Mouse (Mus musculus) limb, embryonic 10.5 days (tissue): ENCODE results near the gene Lrrc66. TPM values are rescaled to one million over a fixed set of nuclear protein-coding genes. Genes with fewer than 3 reads are reported as not detected.

Experiments used
- DNase-seq: peaks from one replicate; pipeline ENCODE4 v3.0.0-alpha.2; 2017; ENCODE audit warnings: low spot score
- H3K27ac ChIP-seq: fragments of 300-500 bp; sonication (generic); 2 replicates; pipeline ENCODE4 v1.5.1; 2016; ENCODE audit warnings: mild to moderate bottlenecking
- H3K27me3 ChIP-seq: fragments of 300-500 bp; sonication (generic); 2 replicates; pipeline ENCODE4 v1.6.1; 2016; ENCODE audit warnings: low read depth, mild to moderate bottlenecking; ENCODE audit not compliant: poor library complexity, severe bottlenecking
- H3K36me3 ChIP-seq: fragments of 300-500 bp; sonication (generic); 2 replicates; pipeline ENCODE4 v1.6.1; 2016; ENCODE audit warnings: mild to moderate bottlenecking, moderate library complexity
- H3K4me1 ChIP-seq: fragments of 300-500 bp; sonication (generic); 2 replicates; pipeline ENCODE4 v1.6.1; 2016
- H3K4me3 ChIP-seq: fragments of 300-500 bp; sonication (generic); 2 replicates; pipeline ENCODE4 v1.5.1; 2016; ENCODE audit warnings: mild to moderate bottlenecking, moderate library complexity
- H3K9me3 ChIP-seq: fragments of 300-500 bp; sonication (generic); replicated peaks from 2 replicates; pipeline ENCODE4 v1.6.1; 2016; ENCODE audit warnings: mild to moderate bottlenecking
- WGBS: fragments of 180-500 bp; shearing (Covaris S2); methylation state at CpG from one replicate; pipeline ENCODE4 v1.1.7; 2016; 5-methylcytosine and 5-hydroxymethylcytosine counted together
- polyA plus RNA-seq: library from polyadenylated mRNA; unstranded; fragments of >200 nt; fragmentation: Nextera tagmentation; extraction: Ambion mirVana; gene quantifications from 2 replicates; pipeline ENCODE4 v1.2.1, GENCODE M21; 2016

Lrrc66 gene
- polyA plus RNA-seq, 1 experiment from 2014 or later: 0.04 TPM

DNA sequence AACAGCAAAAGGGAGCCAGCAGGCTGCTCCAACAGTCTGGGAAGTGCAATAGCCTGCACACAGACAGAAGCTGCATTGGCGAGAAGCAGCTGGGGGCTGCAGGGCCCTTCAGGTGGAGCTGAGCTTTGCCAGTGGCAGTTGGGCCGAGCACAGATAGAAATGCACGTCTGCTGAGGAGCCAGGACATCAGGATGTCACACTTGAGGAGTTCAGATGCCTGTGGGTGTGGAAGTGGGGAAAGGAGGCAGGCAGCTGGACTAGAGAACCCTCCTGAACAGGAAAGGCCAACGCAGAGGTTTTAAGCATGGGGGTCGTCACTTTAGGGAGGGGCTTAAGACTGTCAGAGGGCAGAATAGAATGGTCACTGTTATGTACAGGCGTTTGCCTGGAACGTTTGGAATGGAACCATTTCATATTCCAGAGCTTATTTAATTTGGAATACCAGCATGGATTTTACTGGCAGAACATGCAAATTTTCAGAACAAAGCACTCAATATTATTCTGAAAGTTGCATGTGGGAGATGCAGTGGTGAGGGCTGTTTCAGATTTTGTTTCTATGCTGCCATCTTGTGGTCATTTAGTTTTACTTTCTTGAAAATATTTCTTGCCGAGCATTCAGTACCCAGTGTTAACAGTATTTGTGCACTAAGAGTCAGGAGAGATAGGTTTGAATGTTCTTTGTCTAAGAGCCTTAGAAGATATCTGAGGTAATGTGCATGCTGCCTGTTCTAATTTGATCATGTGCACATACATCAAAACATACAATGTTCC is 5.2 kb upstream of the Lrrc66 start:
- H3K9me3 ChIP-seq: peaks cover 5% of the 10 kb centered on the region; the same call in 1 of the 2 replicates
- H3K27ac ChIP-seq: no peak overlapping the region
- H3K4me1 ChIP-seq: 0 out of 2 replicates have a peak, but pooled peaks cover 3% of the 10 kb centered on the region
- H3K27me3 ChIP-seq: no peaks in the 10 kb centered on the region
- no peak for DNase-seq
- H3K4me3 ChIP-seq: no peak overlapping the region
- H3K36me3 ChIP-seq: peaks cover 69% of the 10 kb centered on the region
- 44% methylated on average over 8 of the region's 8 CpGs for WGBS

DNA sequence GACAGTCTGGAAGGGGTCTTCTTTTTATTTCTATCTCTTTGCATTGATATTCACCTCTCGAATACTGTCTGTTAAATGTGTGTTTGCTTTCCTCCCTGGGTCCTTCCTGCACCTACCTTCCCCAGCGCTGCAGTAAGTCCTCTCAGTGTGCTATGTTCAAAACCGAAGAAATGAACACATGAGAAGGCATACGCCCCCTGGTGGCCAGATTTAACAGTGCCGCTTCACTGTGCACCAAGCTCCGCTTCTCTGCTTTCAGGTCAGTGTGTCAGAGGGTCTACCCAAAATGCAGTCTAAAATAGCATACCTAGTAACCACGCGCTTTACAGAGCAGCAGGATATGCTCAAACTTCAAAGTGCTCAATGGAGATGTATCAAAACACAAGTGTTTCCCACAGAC is 815 bp upstream of the Lrrc66 start:
- Histone ChIP-seq H3K4me3 (no peak overlapping the region), H3K9me3 (peaks cover 5% of the 10 kb centered on the region; the same call in 1 of the 2 replicates), H3K4me1 (0 out of 2 replicates have a peak, but pooled peaks cover 3% of the 10 kb centered on the region), H3K27ac (no peak overlapping the region), H3K36me3 (peaks cover 39% of the 10 kb centered on the region), H3K27me3 (no peaks in the 10 kb centered on the region)
- peak; percentile 71 for DNase-seq
- WGBS: 67% methylated on average over 8 of the region's 8 CpGs

DNA sequence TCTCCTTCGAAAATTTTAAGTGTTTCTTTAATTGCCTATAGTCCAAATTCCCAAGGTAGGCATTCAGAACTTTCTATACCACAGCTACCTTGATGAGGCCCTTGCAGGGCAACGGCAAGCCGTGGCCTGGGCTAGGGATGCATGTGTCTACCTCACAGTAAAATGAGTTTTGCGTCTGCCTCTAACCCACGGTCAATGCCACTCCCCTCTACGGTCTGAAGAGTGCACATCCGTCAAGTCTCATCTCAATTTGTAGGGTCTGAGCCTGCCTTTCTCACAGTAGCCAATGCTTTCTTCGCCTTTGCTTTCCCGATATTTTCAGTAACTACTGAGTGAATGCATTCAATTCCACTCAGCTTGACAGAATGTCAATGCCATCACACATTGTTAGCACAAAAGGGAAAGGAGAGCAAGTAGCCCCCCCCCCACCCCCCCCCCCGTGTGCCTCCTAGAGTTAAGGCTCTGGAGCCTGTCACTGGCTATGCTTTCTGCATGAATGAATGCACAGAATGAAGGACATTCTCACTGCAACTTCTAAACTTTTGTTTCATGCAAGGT is 1.2 kb downstream of the Lrrc66 start:
- Histone ChIP-seq H3K36me3 (peaks cover 25% of the 10 kb centered on the region), H3K27ac (no peak overlapping the region), H3K4me1 (no peaks in the 10 kb centered on the region), H3K4me3 (no peak overlapping the region), H3K27me3 (no peaks in the 10 kb centered on the region), H3K9me3 (peaks cover 5% of the 10 kb centered on the region; the same call in 1 of the 2 replicates)
- no peak for DNase-seq
- WGBS: 85% methylated on average over 10 of the region's 10 CpGs

DNA sequence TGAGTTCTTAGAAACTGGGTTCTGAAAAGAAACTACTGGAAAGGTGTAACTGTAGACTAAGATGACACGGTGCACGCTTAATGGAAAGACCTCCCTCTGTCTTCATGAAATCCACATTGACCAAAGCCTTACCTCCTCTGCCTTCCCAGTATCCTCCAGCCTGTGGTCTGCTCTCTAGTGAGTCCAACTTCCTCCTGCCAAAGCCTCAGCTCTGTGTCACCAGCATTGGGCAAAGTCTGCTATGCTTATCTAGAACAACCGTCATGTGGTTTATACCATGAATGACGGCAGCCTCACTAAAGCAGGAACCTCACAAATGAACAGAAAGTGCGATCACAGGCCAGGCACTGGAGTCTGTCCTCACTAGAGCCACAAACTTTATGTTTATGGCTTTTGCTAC is 2.2 kb downstream of the Lrrc66 start:
- Histone ChIP-seq H3K4me1 (no peaks in the 10 kb centered on the region), H3K27ac (no peak overlapping the region), H3K9me3 (peaks cover 5% of the 10 kb centered on the region; the same call in 1 of the 2 replicates), H3K27me3 (no peaks in the 10 kb centered on the region), H3K36me3 (peaks cover 16% of the 10 kb centered on the region), H3K4me3 (no peak overlapping the region)
- DNase-seq: no peak
- 85% methylated on average over 5 of the region's 5 CpGs for WGBS

DNA sequence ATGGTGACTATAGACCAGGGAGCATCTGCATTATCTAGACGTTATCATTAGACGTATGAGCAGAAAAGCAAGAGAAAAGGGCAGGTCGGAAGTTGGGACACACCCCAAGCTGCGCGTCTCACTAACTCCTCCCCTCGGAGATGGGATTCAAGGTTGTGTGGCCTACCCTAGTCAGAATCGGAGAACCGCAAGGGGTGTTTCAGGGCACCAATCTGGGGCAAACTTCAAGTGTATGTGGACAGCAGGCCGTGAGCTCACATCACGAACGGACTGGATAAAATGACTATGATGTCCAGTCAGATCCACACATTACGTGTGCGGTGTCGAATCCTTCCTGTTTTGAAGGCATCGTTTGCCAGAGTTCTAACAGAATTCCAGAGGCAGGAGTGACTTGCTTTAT is 4.3 kb downstream of the Lrrc66 start:
- H3K9me3 ChIP-seq: no peaks in the 10 kb centered on the region
- no peak overlapping the region for H3K4me3 ChIP-seq
- no peaks in the 10 kb centered on the region for H3K4me1 ChIP-seq
- no peaks in the 10 kb centered on the region for H3K36me3 ChIP-seq
- DNase-seq: no peak
- WGBS: 76% methylated on average over 15 of the region's 15 CpGs
- H3K27me3 ChIP-seq: no peaks in the 10 kb centered on the region
- no peak overlapping the region for H3K27ac ChIP-seq

DNA sequence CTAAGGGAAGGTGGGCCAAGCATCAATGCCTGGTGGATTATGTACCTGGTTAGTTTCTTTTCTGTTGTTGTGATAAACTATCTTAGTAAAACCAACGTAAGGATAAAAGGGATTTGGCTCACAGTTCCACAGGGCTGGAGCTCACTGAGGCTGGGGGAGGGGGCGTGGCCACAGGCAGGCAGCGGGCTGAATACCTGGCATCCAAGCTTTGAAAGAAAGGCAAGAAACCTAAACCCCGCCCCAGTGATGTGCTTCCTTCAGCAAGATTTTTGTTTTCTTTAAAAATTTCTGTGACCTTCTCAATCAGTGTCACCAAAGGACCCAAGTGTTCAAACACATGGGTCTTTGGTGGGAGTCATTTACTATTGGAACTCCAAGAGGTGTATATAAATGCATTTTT is 4.8 kb downstream of the Lrrc66 start:
- no peaks in the 10 kb centered on the region for H3K9me3 ChIP-seq
- 53% methylated on average over 4 of the region's 4 CpGs for WGBS
- DNase-seq: no peak

DNA sequence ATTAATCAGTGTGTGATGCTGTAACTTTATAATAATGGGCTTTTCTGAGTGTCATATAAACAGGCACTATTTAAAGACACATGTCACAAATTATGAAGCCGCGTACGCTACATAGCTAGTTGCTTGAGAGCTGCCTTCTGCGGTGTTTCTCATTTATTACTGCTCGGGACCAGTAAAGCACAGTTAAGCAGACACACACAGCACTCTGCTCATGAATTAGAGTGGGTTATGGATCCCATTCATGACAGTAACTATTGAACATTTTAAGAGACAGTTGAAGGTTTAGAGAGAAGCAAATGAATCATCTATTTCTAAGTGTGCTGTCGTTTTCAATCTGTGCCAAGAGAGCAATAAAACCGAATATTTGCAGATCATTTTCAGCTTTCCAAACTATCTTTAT is 5.5 kb downstream of the Lrrc66 start:
- Histone ChIP-seq H3K27ac (no peak overlapping the region), H3K36me3 (no peaks in the 10 kb centered on the region)
- 90% methylated on average over 7 of the region's 7 CpGs for WGBS

More for the DNA sequence above, 4.8 kb downstream of the Lrrc66 start:
- Histone ChIP-seq H3K27ac (no peak overlapping the region), H3K4me3 (no peak overlapping the region), H3K4me1 (no peaks in the 10 kb centered on the region), H3K36me3 (no peaks in the 10 kb centered on the region), H3K27me3 (no peaks in the 10 kb centered on the region)

DNA sequence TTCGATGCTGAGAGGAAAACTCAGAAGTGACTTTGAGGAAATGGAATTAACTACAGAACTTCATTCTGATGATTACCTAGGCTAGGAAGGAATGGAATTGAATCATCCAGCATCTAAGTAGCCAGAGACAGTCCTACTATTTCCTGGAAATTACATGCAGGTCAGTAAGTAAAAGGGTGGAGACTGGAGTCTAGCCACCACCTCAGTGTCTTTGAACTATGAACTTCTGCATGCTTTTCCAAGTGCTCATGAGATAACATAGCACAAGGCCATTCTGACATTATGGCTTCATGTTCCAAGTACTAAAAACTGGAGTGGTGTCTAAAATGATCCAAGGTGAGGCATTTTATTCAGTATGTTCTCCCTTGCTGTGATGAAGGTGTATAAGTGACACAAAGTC is 6.8 kb downstream of the Lrrc66 start:
- H3K9me3 ChIP-seq: no peaks in the 10 kb centered on the region
- no peak overlapping the region for H3K27ac ChIP-seq
- no peaks in the 10 kb centered on the region for H3K36me3 ChIP-seq
- H3K4me1 ChIP-seq: 0 out of 2 replicates have a peak, but pooled peaks cover under 1% of the 10 kb centered on the region
- 86% methylated on average over 1 of the region's 1 CpGs for WGBS
- H3K4me3 ChIP-seq: no peak overlapping the region
- H3K27me3 ChIP-seq: no peaks in the 10 kb centered on the region
- no peak for DNase-seq

More for the DNA sequence above, 5.5 kb downstream of the Lrrc66 start:
- H3K4me3 ChIP-seq: no peak overlapping the region
- no peaks in the 10 kb centered on the region for H3K27me3 ChIP-seq
- H3K4me1 ChIP-seq: no peaks in the 10 kb centered on the region
- no peaks in the 10 kb centered on the region for H3K9me3 ChIP-seq
- DNase-seq: no peak

DNA sequence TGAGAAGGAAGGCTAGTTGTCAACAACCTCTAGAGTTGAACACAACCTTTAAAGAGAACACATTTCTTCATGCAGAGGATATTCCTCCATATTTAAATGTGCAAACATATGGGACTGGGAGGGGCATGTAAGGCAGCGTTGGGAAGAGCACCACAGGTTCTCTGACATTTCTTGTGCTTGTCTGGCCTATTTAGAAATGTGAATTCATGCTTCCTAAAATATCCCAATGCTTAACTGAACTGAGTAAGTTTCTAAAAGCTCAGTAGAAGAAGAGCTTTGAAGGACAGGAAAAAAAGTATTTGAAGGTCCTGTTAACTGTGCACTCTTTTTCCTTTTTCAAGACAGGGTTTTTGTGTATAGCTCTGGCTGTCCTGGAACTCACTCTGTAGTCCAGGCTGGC is 13.4 kb downstream of the Lrrc66 start:
- WGBS: 83% methylated on average over 1 of the region's 1 CpGs
- H3K27ac ChIP-seq: no peak overlapping the region
- no peak for DNase-seq
- no peak overlapping the region for H3K4me3 ChIP-seq
- 0 out of 2 replicates have a peak, but pooled peaks cover 3% of the 10 kb centered on the region for H3K4me1 ChIP-seq
- no peaks in the 10 kb centered on the region for H3K27me3 ChIP-seq
- H3K9me3 ChIP-seq: no peaks in the 10 kb centered on the region
- H3K36me3 ChIP-seq: no peaks in the 10 kb centered on the region

DNA sequence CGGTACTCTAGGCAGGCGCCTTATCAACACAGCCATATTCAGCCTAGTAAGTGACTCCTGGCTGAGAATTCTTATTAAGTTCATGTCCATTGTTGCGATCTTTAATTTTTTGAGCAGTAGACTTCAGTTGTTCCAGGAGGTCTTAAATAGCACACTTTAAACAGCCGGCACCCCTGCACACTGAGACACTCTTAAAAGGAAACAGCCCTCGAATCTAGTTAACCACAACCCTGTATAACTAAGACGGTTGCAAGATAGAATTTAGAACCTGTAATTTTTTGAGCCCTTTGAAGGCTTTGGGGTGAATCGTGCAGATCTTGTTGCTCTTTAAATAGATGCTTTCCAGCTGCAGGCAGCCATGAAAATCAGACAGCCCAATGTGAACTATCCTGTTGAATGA is 17.1 kb downstream of the Lrrc66 start:
- Histone ChIP-seq H3K27ac (no peak overlapping the region), H3K4me3 (no peak overlapping the region), H3K9me3 (no peaks in the 10 kb centered on the region), H3K4me1 (no peaks in the 10 kb centered on the region), H3K36me3 (no peaks in the 10 kb centered on the region), H3K27me3 (no peaks in the 10 kb centered on the region)
- no peak for DNase-seq
- WGBS: 85% methylated on average over 7 of the region's 7 CpGs

DNA sequence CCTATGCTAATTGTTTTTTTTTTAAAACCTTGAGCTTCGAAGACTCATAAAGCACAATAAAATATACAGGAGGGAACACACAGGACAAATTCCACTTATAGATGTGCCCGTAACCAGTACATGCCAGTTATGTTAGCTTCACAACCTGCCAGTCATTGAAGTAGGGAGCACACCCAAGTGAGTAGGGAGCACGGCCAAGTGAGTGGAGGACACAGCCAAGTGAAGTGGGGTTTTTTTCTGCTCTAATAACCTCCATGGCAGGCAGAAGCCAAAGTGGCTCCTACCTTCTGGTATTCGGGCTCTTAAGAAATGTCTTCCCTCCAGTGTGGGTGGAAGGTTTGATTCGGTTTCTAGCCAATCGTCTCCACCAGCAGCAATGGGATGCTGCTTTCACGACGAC is 19.0 kb downstream of the Lrrc66 start:
- Histone ChIP-seq H3K4me3 (no peak overlapping the region), H3K27ac (no peak overlapping the region), H3K4me1 (no peaks in the 10 kb centered on the region), H3K36me3 (no peaks in the 10 kb centered on the region), H3K9me3 (no peaks in the 10 kb centered on the region), H3K27me3 (no peaks in the 10 kb centered on the region)
- DNase-seq: no peak
- WGBS: 93% methylated on average over 8 of the region's 8 CpGs

DNA sequence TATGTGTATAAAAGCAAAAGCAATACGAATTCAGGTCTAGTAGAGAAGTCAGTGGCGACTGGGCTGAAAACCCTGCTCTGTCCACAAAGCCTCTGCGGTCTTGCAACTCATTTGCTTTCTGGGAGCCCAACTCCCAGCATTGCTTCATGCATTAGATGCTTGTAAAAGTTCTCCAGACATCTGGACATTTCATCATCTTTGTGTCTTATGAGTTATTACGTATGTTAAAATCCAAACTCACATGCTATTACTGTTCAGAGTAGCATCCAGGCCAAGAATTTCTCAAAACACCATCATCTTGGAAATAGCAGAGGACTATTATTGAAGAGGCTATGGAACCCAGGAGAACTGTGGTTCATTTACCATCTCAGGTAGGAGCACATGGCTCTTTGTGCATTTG is 21.3 kb downstream of the Lrrc66 start:
- no peaks in the 10 kb centered on the region for H3K27me3 ChIP-seq
- H3K36me3 ChIP-seq: no peaks in the 10 kb centered on the region
- no peaks in the 10 kb centered on the region for H3K9me3 ChIP-seq
- no peak overlapping the region for H3K27ac ChIP-seq
- no peaks in the 10 kb centered on the region for H3K4me1 ChIP-seq
- H3K4me3 ChIP-seq: no peak overlapping the region
- DNase-seq: no peak
- 91% methylated on average over 4 of the region's 4 CpGs for WGBS

DNA sequence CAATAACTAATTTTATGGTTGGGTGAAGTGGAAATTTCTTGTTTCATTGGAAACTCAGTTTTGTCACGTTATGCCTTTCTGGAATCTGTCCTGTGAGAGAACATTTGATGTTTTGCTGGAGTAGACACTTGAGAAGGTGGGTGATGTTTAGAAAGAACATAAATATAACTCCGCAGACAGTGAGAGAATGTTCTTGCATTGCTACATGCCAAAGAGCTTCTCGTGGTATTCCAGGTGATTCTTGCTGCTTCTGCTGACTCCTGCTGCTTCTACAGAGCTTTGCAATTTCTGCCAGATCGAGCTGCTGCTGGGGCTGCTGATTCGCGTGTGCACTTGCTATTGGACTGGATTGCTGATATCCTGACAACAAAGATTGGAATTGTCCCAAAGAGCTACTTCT is 27.4 kb downstream of the Lrrc66 start:
- 92% methylated on average over 6 of the region's 6 CpGs for WGBS
- Histone ChIP-seq H3K9me3 (no peaks in the 10 kb centered on the region), H3K4me1 (no peaks in the 10 kb centered on the region), H3K27ac (no peak overlapping the region), H3K36me3 (no peaks in the 10 kb centered on the region), H3K27me3 (no peaks in the 10 kb centered on the region), H3K4me3 (no peak overlapping the region)
- no peak for DNase-seq
